Mouse (Mus musculus) limb, embryonic 14.5 days (tissue): ENCODE results near the gene Cacna1a. TPM values are rescaled to one million over a fixed set of nuclear protein-coding genes. Genes with fewer than 3 reads are reported as not detected.

Source experiments
- ATAC-seq: fragments of 200-750 bp; cut with Nextera tagmentation; 2 replicates; pipeline ENCODE4 v1.8.0; 2017; ENCODE audit warnings: low read depth, moderate number of reproducible peaks, moderate TSS enrichment; ENCODE audit not compliant: low FRiP score
- DNase-seq: peaks from one replicate; pipeline ENCODE4 v3.0.0-alpha.2; 2015; ENCODE audit warnings: low spot score
- H3K27ac ChIP-seq: fragments of 300-500 bp; sonication (generic); replicated peaks from 2 replicates; pipeline ENCODE4 v1.5.1; 2014; ENCODE audit warnings: low read depth, mild to moderate bottlenecking, low read length, moderate library complexity, mixed read lengths
- H3K27me3 ChIP-seq: fragments of 300-500 bp; sonication (generic); 2 replicates; pipeline ENCODE4 v1.6.1; 2014; ENCODE audit warnings: low read length, mixed read lengths; ENCODE audit not compliant: control insufficient read depth, insufficient read depth
- H3K36me3 ChIP-seq: fragments of 300-500 bp; sonication (generic); 2 replicates; pipeline ENCODE4 v1.6.1; 2014; ENCODE audit warnings: mild to moderate bottlenecking, low read length, moderate library complexity, mixed read lengths; ENCODE audit not compliant: control insufficient read depth, insufficient read depth
- H3K4me1 ChIP-seq: fragments of 300-500 bp; sonication (generic); 2 replicates; pipeline ENCODE4 v1.6.1; 2014; ENCODE audit warnings: antibody characterized with exemption, low read length, mixed read lengths; ENCODE audit not compliant: control insufficient read depth, insufficient read depth
- H3K4me2 ChIP-seq: fragments of 300-500 bp; sonication (generic); replicated peaks from 2 replicates; pipeline ENCODE4 v1.6.1; 2014; ENCODE audit warnings: low read depth, mild to moderate bottlenecking, low read length, moderate library complexity; ENCODE audit not compliant: severe bottlenecking
- H3K4me3 ChIP-seq: fragments of 300-500 bp; sonication (generic); replicated peaks from 2 replicates; pipeline ENCODE4 v1.5.1; 2014; ENCODE audit warnings: low read length
- H3K9ac ChIP-seq: fragments of 300-500 bp; sonication (generic); 2 replicates; pipeline ENCODE4 v1.6.1; 2014; ENCODE audit warnings: mild to moderate bottlenecking, low read depth, low read length, moderate library complexity; ENCODE audit not compliant: severe bottlenecking
- H3K9me3 ChIP-seq: fragments of 300-500 bp; sonication (generic); 2 replicates; pipeline ENCODE4 v1.6.1; 2016; ENCODE audit warnings: low read length; ENCODE audit not compliant: control insufficient read depth
- POLR2A ChIP-seq: fragments of 200-500 bp; IDR thresholded peaks from 2 replicates; pipeline ENCODE4 v1.8.0; 2012; ENCODE audit warnings: inconsistent platforms, mild to moderate bottlenecking, moderate library complexity, borderline replicate concordance; ENCODE audit not compliant: insufficient read depth, insufficient read length; ENCODE audit errors: extremely low read depth
- WGBS: fragments of 180-500 bp; shearing (Covaris S2); extraction: QIAGEN DNeasy Blood & Tissue Kit; methylation state at CpG from one replicate; pipeline ENCODE4 v1.1.7; 2014; 5-methylcytosine and 5-hydroxymethylcytosine counted together
- polyA plus RNA-seq, 2 experiments: library from polyadenylated mRNA; depleted of rRNA in 1 of 2; stranded (reverse) in 1 of 2; unstranded in 1 of 2; fragments of >200 nt; fragmentation: Nextera tagmentation in 1 of 2; extraction: Ambion mirVana in 1 of 2; gene quantifications; 2 replicates each; pipeline versions ENCODE4 v1.2.1 to v1.2.3; 2012 to 2014

Gene Cacna1a
- polyA plus RNA-seq (2012; rRNA removed) (20.1 and 24.3 TPM in 2 replicates), polyA plus RNA-seq (2014; fragmentation: Nextera tagmentation; extraction: Ambion mirVana) (6.8 and 8.7 TPM in 2 replicates)

GRCm38 (mm10) chr8:84388275-84388674 lies at the start of gene Cacna1a:
Gene Cacna1a (plus strand): TSS chr8:84388440.
- Histone ChIP-seq H3K4me1 (no peaks in the 10 kb centered on the region), H3K36me3 (no peaks in the 10 kb centered on the region), H3K27me3 (no peaks in the 10 kb centered on the region), H3K9ac (no peak within 1 kb of the TSS), H3K4me3 (no peak within 1 kb of the TSS), H3K27ac (no peak within 1 kb of the TSS), H3K9me3 (no peaks in the 10 kb centered on the region), H3K4me2 (no peak within 1 kb of the TSS)
- 81% methylated on average over 3 of the region's 3 CpGs for WGBS
- no peak for DNase-seq
- no peak for TF ChIP-seq POLR2A
- no peak for ATAC-seq

DNA sequence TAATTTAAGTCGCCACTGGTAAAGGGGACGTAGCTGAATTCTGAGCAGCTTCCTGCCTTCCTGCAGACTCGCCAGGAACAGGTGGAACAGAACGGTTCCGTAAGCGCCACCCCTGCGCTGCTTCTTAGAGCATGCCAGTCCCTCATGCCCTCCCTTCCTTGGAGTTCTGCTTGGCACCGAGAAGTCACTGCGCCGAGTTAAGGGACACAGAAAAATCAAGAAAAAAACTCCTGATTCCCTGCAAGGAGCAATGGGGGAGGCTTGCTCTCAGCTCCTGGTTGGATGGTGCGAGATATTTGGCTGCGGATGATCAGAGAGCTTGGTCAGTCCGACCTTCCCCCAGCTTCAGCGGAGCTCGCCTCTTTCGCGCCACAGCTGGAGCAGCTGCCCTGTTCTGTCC lies 49.7 kb upstream of the Cacna1a start:
- DNase-seq (no peak), ATAC-seq (no peak)
- Histone ChIP-seq H3K36me3 (no peaks in the 10 kb centered on the region), H3K27me3 (peaks cover 16% of the 10 kb centered on the region; the same call in 1 of the 2 replicates), H3K9ac (no peak overlapping the region), H3K9me3 (no peaks in the 10 kb centered on the region), H3K4me3 (0 out of 2 replicates have a peak overlapping the region, but pooled peaks have one; percentile 5), H3K4me1 (no peaks in the 10 kb centered on the region), H3K27ac (no peak overlapping the region), H3K4me2 (peak overlapping the region; percentile 31; the same call in 1 of the 2 replicates)
- WGBS, result 11% methylated on average over 17 of the region's 17 CpGs
- no peak for TF ChIP-seq POLR2A

DNA sequence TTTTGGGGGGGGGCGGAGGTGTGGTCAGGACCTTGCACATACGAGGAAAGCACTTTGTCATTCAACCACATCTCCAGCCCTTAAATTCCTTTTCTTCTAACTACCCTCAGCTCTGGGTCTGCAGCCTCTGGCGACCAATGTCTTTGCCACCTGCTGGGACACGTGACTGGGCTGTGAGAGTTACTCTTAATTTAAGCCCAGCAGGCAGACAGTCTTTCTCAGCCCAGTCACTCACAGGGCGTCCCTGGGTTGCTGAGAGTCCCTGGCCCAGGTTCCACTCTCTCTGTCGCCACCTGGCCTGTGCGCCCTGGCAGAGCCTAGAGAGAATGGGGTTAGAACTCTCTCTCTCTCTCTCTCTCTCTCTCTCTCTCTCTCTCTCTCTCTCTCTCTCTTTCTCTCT lies 48.9 kb upstream of the Cacna1a start:
- DNase-seq (no peak), ATAC-seq (no peak)
- Histone ChIP-seq H3K4me1 (no peaks in the 10 kb centered on the region), H3K27ac (no peak overlapping the region), H3K27me3 (peaks cover 16% of the 10 kb centered on the region; the same call in 1 of the 2 replicates), H3K4me3 (no peak overlapping the region), H3K36me3 (no peaks in the 10 kb centered on the region), H3K4me2 (no peak overlapping the region), H3K9me3 (no peaks in the 10 kb centered on the region), H3K9ac (no peak overlapping the region)
- 10% methylated on average over 7 of the region's 7 CpGs for WGBS
- no peak for TF ChIP-seq POLR2A

GRCm38 (mm10) chr8:84339867-84340266 lies 48.4 kb upstream of the Cacna1a start:
- Histone ChIP-seq H3K4me3 (no peak overlapping the region), H3K4me1 (no peaks in the 10 kb centered on the region), H3K4me2 (no peak overlapping the region), H3K36me3 (no peaks in the 10 kb centered on the region), H3K9me3 (no peaks in the 10 kb centered on the region), H3K27me3 (peaks cover 16% of the 10 kb centered on the region; the same call in 1 of the 2 replicates), H3K9ac (no peak overlapping the region), H3K27ac (no peak overlapping the region)
- ATAC-seq (no peak), DNase-seq (no peak)
- TF ChIP-seq POLR2A, result no peak
- 52% methylated on average over 3 of the region's 4 CpGs for WGBS

DNA sequence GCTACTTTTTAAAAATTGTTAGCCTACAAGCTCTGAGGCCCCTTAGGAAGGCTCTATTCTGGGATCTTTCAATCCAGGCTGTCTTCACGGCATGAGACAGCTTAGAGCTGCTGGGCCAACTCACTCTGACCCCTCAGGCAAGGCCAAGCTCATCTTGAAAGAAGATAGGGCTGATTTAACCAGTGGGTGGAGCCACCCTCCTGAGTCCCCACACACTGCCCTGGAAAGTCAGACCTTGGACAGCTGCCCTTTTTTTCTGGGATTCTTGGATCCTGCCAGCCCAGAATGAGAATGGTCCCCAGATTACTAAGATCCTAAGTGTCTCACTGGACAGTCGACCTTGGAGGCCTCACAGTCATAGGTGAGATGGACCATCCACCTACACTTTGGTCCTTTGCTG lies 47.6 kb upstream of the Cacna1a start:
- Histone ChIP-seq H3K4me1 (no peaks in the 10 kb centered on the region), H3K9ac (no peak overlapping the region), H3K9me3 (no peaks in the 10 kb centered on the region), H3K4me2 (no peak overlapping the region), H3K4me3 (no peak overlapping the region), H3K27ac (no peak overlapping the region), H3K36me3 (no peaks in the 10 kb centered on the region), H3K27me3 (peaks cover 16% of the 10 kb centered on the region; the same call in 1 of the 2 replicates)
- 8% methylated on average over 2 of the region's 2 CpGs for WGBS
- DNase-seq (no peak), ATAC-seq (no peak)
- TF ChIP-seq POLR2A, result no peak

DNA sequence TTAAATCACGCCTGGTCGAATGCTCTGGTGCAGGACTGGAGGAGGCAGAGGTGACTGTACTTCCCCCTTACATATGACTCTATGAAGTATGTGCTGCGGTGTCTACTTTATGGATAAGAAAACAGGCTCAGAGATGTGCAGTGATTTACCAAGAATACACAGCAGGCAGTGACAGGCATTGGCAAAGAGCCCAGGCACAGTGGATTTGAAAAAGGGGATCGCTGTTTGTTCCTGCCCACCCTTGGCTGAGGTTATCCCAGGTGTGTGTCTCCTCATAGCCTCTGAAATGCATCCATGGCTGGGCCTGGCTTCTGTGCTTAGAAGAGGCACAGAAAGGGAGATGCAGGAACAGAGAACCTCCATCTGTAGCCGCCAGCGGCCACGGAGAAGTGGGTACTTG lies 42.7 kb upstream of the Cacna1a start:
- Histone ChIP-seq H3K9ac (no peak overlapping the region), H3K4me3 (no peak overlapping the region), H3K4me2 (no peak overlapping the region), H3K27ac (no peak overlapping the region), H3K36me3 (no peaks in the 10 kb centered on the region), H3K27me3 (no peaks in the 10 kb centered on the region), H3K4me1 (no peaks in the 10 kb centered on the region), H3K9me3 (no peaks in the 10 kb centered on the region)
- no peak for TF ChIP-seq POLR2A
- 77% methylated on average over 7 of the region's 7 CpGs for WGBS
- DNase-seq, result no peak
- ATAC-seq, result no peak
